Mouse (Mus musculus): Measurements from ENCODE around the gene Stim1.
A peak's percentile ranks its signal among the peaks of the same experiment; 100 is the strongest.

Stim1 gene

GRCm38 (mm10) chr7:102300761-102301160, 33.2 kb downstream of the Stim1 start:
- no peak for DNase-seq (ENCODE audit: low read depth in 2 of 2, low spot score in 2 of 2)

- no peak for DNase-seq (ENCODE audit: low read depth in 2 of 2, low spot score in 2 of 2)
Observed at GRCm38 (mm10) chr7:102302471-102302870, 34.9 kb downstream of the Stim1 start.

- DNase-seq (ENCODE audit: low read depth in 2 of 2, low spot score in 2 of 2): no peak
Observed at GRCm38 (mm10) chr7:102305596-102305995, 38.0 kb downstream of the Stim1 start.

- no peak for DNase-seq (ENCODE audit: low read depth in 2 of 2, low spot score in 2 of 2)
Observed at GRCm38 (mm10) chr7:102310266-102310665, 42.7 kb downstream of the Stim1 start.

- no peak for DNase-seq (ENCODE audit: low read depth in 2 of 2, low spot score in 2 of 2)
Observed at GRCm38 (mm10) chr7:102310821-102311220, 43.2 kb downstream of the Stim1 start.

- no peak for DNase-seq (ENCODE audit: low read depth in 2 of 2, low spot score in 2 of 2)
Observed at GRCm38 (mm10) chr7:102312840-102313534, 45.4 kb downstream of the Stim1 start.

- DNase-seq (ENCODE audit: low read depth in 2 of 2, low spot score in 2 of 2): no peak
Observed at GRCm38 (mm10) chr7:102313535-102313863, 45.9 kb downstream of the Stim1 start.

GRCm38 (mm10) chr7:102314107-102314506, 46.5 kb downstream of the Stim1 start:
- no peak for DNase-seq (ENCODE audit: low read depth in 2 of 2, low spot score in 2 of 2)

GRCm38 (mm10) chr7:102314908-102315307, 47.3 kb downstream of the Stim1 start:
- no peak for DNase-seq (ENCODE audit: low read depth in 2 of 2, low spot score in 2 of 2)

GRCm38 (mm10) chr7:102315435-102315834, 47.8 kb downstream of the Stim1 start:
- DNase-seq (ENCODE audit: low read depth in 2 of 2, low spot score in 2 of 2): peak; percentile 11 to 31

- peak in 1 of 2 experiments; percentile 32 for DNase-seq (ENCODE audit: low read depth in 2 of 2, low spot score in 2 of 2)
Observed at GRCm38 (mm10) chr7:102317583-102318168, 50.1 kb downstream of the Stim1 start.

GRCm38 (mm10) chr7:102322137-102322536, 54.5 kb downstream of the Stim1 start:
- no peak for DNase-seq (ENCODE audit: low read depth in 2 of 2, low spot score in 2 of 2)

- no peak for DNase-seq (ENCODE audit: low read depth in 2 of 2, low spot score in 2 of 2)
Observed at GRCm38 (mm10) chr7:102326323-102326722, 58.7 kb downstream of the Stim1 start.

GRCm38 (mm10) chr7:102330270-102330669, 62.7 kb downstream of the Stim1 start:
- no peak for DNase-seq (ENCODE audit: low read depth in 2 of 2, low spot score in 2 of 2)

- DNase-seq (ENCODE audit: low read depth in 2 of 2, low spot score in 2 of 2): no peak
Observed at GRCm38 (mm10) chr7:102331476-102331875, 63.9 kb downstream of the Stim1 start.

GRCm38 (mm10) chr7:102333741-102334140, 66.1 kb downstream of the Stim1 start:
- DNase-seq (ENCODE audit: low read depth in 2 of 2, low spot score in 2 of 2): no peak

GRCm38 (mm10) chr7:102337326-102337725, 69.7 kb downstream of the Stim1 start:
- DNase-seq (ENCODE audit: low read depth in 2 of 2, low spot score in 2 of 2): no peak

GRCm38 (mm10) chr7:102337898-102338297, 70.3 kb downstream of the Stim1 start:
- DNase-seq (ENCODE audit: low read depth in 2 of 2, low spot score in 2 of 2): peak; percentile 71

GRCm38 (mm10) chr7:102338956-102339355, 71.3 kb downstream of the Stim1 start:
- DNase-seq (ENCODE audit: low read depth in 2 of 2, low spot score in 2 of 2): no peak

- no peak for DNase-seq (ENCODE audit: low read depth in 2 of 2, low spot score in 2 of 2)
Observed at GRCm38 (mm10) chr7:102345893-102346292, 78.3 kb downstream of the Stim1 start.

GRCm38 (mm10) chr7:102347327-102347726, 79.7 kb downstream of the Stim1 start:
- DNase-seq (ENCODE audit: low read depth in 2 of 2, low spot score in 2 of 2): no peak

GRCm38 (mm10) chr7:102348681-102349080, 81.1 kb downstream of the Stim1 start:
- no peak for DNase-seq (ENCODE audit: low read depth in 2 of 2, low spot score in 2 of 2)

GRCm38 (mm10) chr7:102349236-102349635, 81.6 kb downstream of the Stim1 start:
- no peak for DNase-seq (ENCODE audit: low read depth in 2 of 2, low spot score in 2 of 2)

Data from CD8-positive naive resting alpha-beta T cell, adult 2 months (primary cell).